8 mouse cellular contexts compared by ENCODE assay signal in the genomic region with DNA sequence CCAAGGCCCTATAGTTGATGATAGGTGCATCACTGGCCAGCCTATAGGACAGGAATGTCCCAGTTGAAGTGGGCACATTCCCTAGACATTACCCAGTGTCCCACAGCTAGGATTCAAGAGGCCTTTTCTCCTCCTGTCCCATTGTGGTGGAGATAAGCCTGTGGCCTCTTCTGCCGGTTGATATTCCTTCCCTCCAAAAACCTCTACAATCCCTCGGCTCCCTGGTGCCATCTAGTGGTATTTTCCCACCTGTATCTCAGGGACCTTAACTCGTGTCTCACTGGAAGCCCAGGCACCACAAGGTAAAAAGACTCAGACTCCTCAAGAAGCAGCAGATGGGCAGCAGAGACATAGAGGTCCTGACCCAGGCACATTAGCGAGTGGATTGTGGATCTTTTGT. TPM values are rescaled to one million over a fixed set of nuclear protein-coding genes. Genes with fewer than 3 reads are reported as not detected.
A peak's percentile ranks its signal among the peaks of the same experiment; 100 is the strongest.
DNase-seq lines count a peak whose midpoint lies in the region; ATAC-seq lines count a peak whose summit lies in the region.

No protein-coding gene starts in this region.

- H3K4me3 ChIP-seq in intestine, embryonic 16.5 days (ENCODE audit: low read length), result no peak overlapping the region
- H3K4me3 ChIP-seq in limb, embryonic 12.5 days (replicated peaks), result no peak overlapping the region
- no peak overlapping the region for H3K4me3 ChIP-seq in midbrain, embryonic 14.5 days (replicated peaks; ENCODE audit: low read depth, low read length)

- peaks cover 18% of the 10 kb centered on the region for H3K36me3 ChIP-seq in intestine, embryonic 16.5 days (ENCODE audit: control insufficient read depth, insufficient read depth, low read length)
- peaks cover 43% of the 10 kb centered on the region for H3K36me3 ChIP-seq in limb, embryonic 12.5 days
- H3K36me3 ChIP-seq in midbrain, embryonic 14.5 days (ENCODE audit: control insufficient read depth, insufficient read depth, low read length), result peaks cover 40% of the 10 kb centered on the region

- no peak overlapping the region for H3K4me2 ChIP-seq in intestine, embryonic 16.5 days (ENCODE audit: low read depth, low read length)
- no peak overlapping the region for H3K4me2 ChIP-seq in limb, embryonic 12.5 days
- no peak overlapping the region for H3K4me2 ChIP-seq in midbrain, embryonic 14.5 days (ENCODE audit: low read length)

- DNase-seq in heart, adult 11 months, result peak; percentile 96
- no peak for DNase-seq in heart, postnatal 25 days (ENCODE audit: low spot score)
- DNase-seq in gastrocnemius, postnatal 10 days, result peak; percentile 79
- peak; percentile 96 for DNase-seq in midbrain, embryonic 14.5 days
- DNase-seq in spleen, postnatal 10 days (ENCODE audit: low spot score in 2 of 2), result peak; percentile 79 to 88

- peaks cover 13% of the 10 kb centered on the region for H3K4me1 ChIP-seq in intestine, embryonic 16.5 days (ENCODE audit: control insufficient read depth, insufficient read depth, low read length)
- H3K4me1 ChIP-seq in limb, embryonic 12.5 days (replicated peaks), result peaks cover 15% of the 10 kb centered on the region; the same call in 1 of the 2 replicates
- H3K4me1 ChIP-seq in midbrain, embryonic 14.5 days (ENCODE audit: control insufficient read depth, insufficient read depth, low read length), result peaks cover 22% of the 10 kb centered on the region

- H3K27ac ChIP-seq in intestine, embryonic 16.5 days (ENCODE audit: low read length), result no peak overlapping the region
- no peak overlapping the region for H3K27ac ChIP-seq in limb, embryonic 12.5 days
- H3K27ac ChIP-seq in midbrain, embryonic 14.5 days (replicated peaks; ENCODE audit: low read depth, low read length), result peak overlapping the region; percentile 69

- 2% methylated on average over 4 of the region's 4 CpGs for WGBS in intestine, embryonic 16.5 days
- WGBS in limb, embryonic 12.5 days, result 1% methylated on average over 4 of the region's 4 CpGs
- WGBS in midbrain, embryonic 14.5 days, result 6% methylated on average over 4 of the region's 4 CpGs

- no peaks in the 10 kb centered on the region for H3K27me3 ChIP-seq in intestine, embryonic 16.5 days (replicated peaks; ENCODE audit: control insufficient read depth, insufficient read depth, low read length)
- no peaks in the 10 kb centered on the region for H3K27me3 ChIP-seq in limb, embryonic 12.5 days
- no peaks in the 10 kb centered on the region for H3K27me3 ChIP-seq in midbrain, embryonic 14.5 days (ENCODE audit: control insufficient read depth, insufficient read depth, low read length)

- peak; percentile 43 for ATAC-seq in common myeloid progenitor, adult 5-6 weeks (replicated peaks; ENCODE audit: low read depth, poor library complexity, severe bottlenecking)
- no peak for ATAC-seq in intestine, embryonic 16.5 days
- ATAC-seq in limb, embryonic 12.5 days (ENCODE audit: insufficient number of reproducible peaks, insufficient read depth, low FRiP score, low TSS enrichment, low read depth), result no peak
- no peak for ATAC-seq in midbrain, embryonic 14.5 days (ENCODE audit: low FRiP score, low TSS enrichment)

- H3K9ac ChIP-seq in intestine, embryonic 16.5 days (ENCODE audit: low read depth, low read length), result peak overlapping the region; percentile 34; the same call in 1 of the 2 replicates
- 0 out of 2 replicates have a peak overlapping the region, but pooled peaks have one; percentile 4 for H3K9ac ChIP-seq in limb, embryonic 12.5 days (replicated peaks)
- H3K9ac ChIP-seq in midbrain, embryonic 14.5 days (replicated peaks; ENCODE audit: low read length), result peak overlapping the region; percentile 29; the same call in 1 of the 2 replicates

- no peaks in the 10 kb centered on the region for H3K9me3 ChIP-seq in intestine, embryonic 16.5 days (ENCODE audit: control insufficient read depth, low read length)
- H3K9me3 ChIP-seq in limb, embryonic 12.5 days, result no peaks in the 10 kb centered on the region
- H3K9me3 ChIP-seq in midbrain, embryonic 14.5 days (ENCODE audit: control insufficient read depth, low read length), result no peaks in the 10 kb centered on the region

- intact Hi-C loops in heart, postnatal 25 days (cut with DNase I), result loop anchor here (1.0 kb wide), 2 partner anchors 46 to 70 kb away; no protein-coding TSS in a partner anchor

RNA-seq across cellular contexts. Expression of gene Ndufs7, which starts 3.3 kb away (rescaled TPM):
- 100 to 1,000 TPM; 957 to 967 TPM for total RNA-seq in heart, postnatal 25 days (2021)
- 101 and 121 TPM in 2 replicates for total RNA-seq in common myeloid progenitor, adult 5-6 weeks (2017)
- 100 to 1,000 TPM; 371 to 457 TPM for total RNA-seq in gastrocnemius, postnatal 10 days (2021)
- 604 and 616 TPM in 2 replicates for polyA plus RNA-seq in intestine, embryonic 16.5 days (2015; fragmentation: Nextera tagmentation; extraction: Ambion mirVana)
- polyA plus RNA-seq in limb, embryonic 12.5 days (2016; fragmentation: Nextera tagmentation; extraction: Ambion mirVana), result 258 and 278 TPM in 2 replicates
- 274 and 323 TPM in 2 replicates for polyA plus RNA-seq in midbrain, embryonic 14.5 days (2014; fragmentation: Nextera tagmentation; extraction: Ambion mirVana)

RNA-seq across cellular contexts. Expression of gene Gamt, which starts 15.2 kb away (rescaled TPM):
- 1 to 10 TPM; 9.0 to 9.3 TPM for total RNA-seq in heart, postnatal 25 days (2021)
- total RNA-seq in common myeloid progenitor, adult 5-6 weeks (2017), result 2.9 and 3.3 TPM in 2 replicates
- total RNA-seq in gastrocnemius, postnatal 10 days (2021), result 100 to 1,000 TPM; 342 to 351 TPM
- polyA plus RNA-seq in intestine, embryonic 16.5 days (2015; fragmentation: Nextera tagmentation; extraction: Ambion mirVana), result 91.0 and 106 TPM in 2 replicates
- polyA plus RNA-seq in limb, embryonic 12.5 days (2016; fragmentation: Nextera tagmentation; extraction: Ambion mirVana), result 30.7 and 31.9 TPM in 2 replicates
- 15.1 and 16.7 TPM in 2 replicates for polyA plus RNA-seq in midbrain, embryonic 14.5 days (2014; fragmentation: Nextera tagmentation; extraction: Ambion mirVana)

RNA-seq across cellular contexts. Expression of gene Dazap1, which starts 15.7 kb away (rescaled TPM):
- 10 to 100 TPM; 55.0 to 69.6 TPM for total RNA-seq in heart, postnatal 25 days (2021)
- 188 and 242 TPM in 2 replicates for total RNA-seq in common myeloid progenitor, adult 5-6 weeks (2017)
- total RNA-seq in gastrocnemius, postnatal 10 days (2021), result 10 to 100 TPM; 67.8 to 81.0 TPM
- polyA plus RNA-seq in intestine, embryonic 16.5 days (2015; fragmentation: Nextera tagmentation; extraction: Ambion mirVana), result 36.8 and 37.6 TPM in 2 replicates
- polyA plus RNA-seq in limb, embryonic 12.5 days (2016; fragmentation: Nextera tagmentation; extraction: Ambion mirVana), result 69.1 and 71.0 TPM in 2 replicates
- polyA plus RNA-seq in midbrain, embryonic 14.5 days (2014; fragmentation: Nextera tagmentation; extraction: Ambion mirVana), result 42.5 and 49.3 TPM in 2 replicates

RNA-seq across cellular contexts. Expression of gene Mum1, which starts 19.4 kb away (rescaled TPM):
- 10 to 100 TPM; 15.3 to 16.7 TPM for total RNA-seq in heart, postnatal 25 days (2021)
- 38.9 and 41.9 TPM in 2 replicates for total RNA-seq in common myeloid progenitor, adult 5-6 weeks (2017)
- total RNA-seq in gastrocnemius, postnatal 10 days (2021), result 10 to 100 TPM; 26.4 to 31.3 TPM
- polyA plus RNA-seq in intestine, embryonic 16.5 days (2015; fragmentation: Nextera tagmentation; extraction: Ambion mirVana), result 40.9 and 42.4 TPM in 2 replicates
- polyA plus RNA-seq in limb, embryonic 12.5 days (2016; fragmentation: Nextera tagmentation; extraction: Ambion mirVana), result 103 and 112 TPM in 2 replicates
- 51.5 and 65.4 TPM in 2 replicates for polyA plus RNA-seq in midbrain, embryonic 14.5 days (2014; fragmentation: Nextera tagmentation; extraction: Ambion mirVana)

RNA-seq across cellular contexts. Expression of gene Rps15, which starts 46.7 kb away (rescaled TPM):
- total RNA-seq in heart, postnatal 25 days (2021), result 100 to 1,000 TPM; 703 to 732 TPM
- 3,325 and 3,530 TPM in 2 replicates for total RNA-seq in common myeloid progenitor, adult 5-6 weeks (2017)
- 100 to 1,000 TPM; 952 to 954 TPM for total RNA-seq in gastrocnemius, postnatal 10 days (2021)
- 894 and 922 TPM in 2 replicates for polyA plus RNA-seq in intestine, embryonic 16.5 days (2015; fragmentation: Nextera tagmentation; extraction: Ambion mirVana)
- polyA plus RNA-seq in limb, embryonic 12.5 days (2016; fragmentation: Nextera tagmentation; extraction: Ambion mirVana), result 926 and 930 TPM in 2 replicates
- polyA plus RNA-seq in midbrain, embryonic 14.5 days (2014; fragmentation: Nextera tagmentation; extraction: Ambion mirVana), result 622 and 707 TPM in 2 replicates

Comparison
In these comparisons a context has a peak if more than half of its experiments do, and no peak if none do; other contexts are left out.
1. RNA of gene Gamt, which starts 15.2 kb away (total RNA-seq): 342 to 351 TPM in gastrocnemius, postnatal 10 days; 9.0 to 9.3 TPM in heart, postnatal 25 days and 2.9 to 3.3 TPM in common myeloid progenitor, adult 5-6 weeks; every median in the first group is over 10 times any median in the second.
2. Peak in every context shown above with its lines, with median percentiles within 50 percentile points of each other: H3K9ac ChIP-seq.